Mouse (Mus musculus): Measurements from ENCODE around the gene Tmem63b. TPM values are rescaled to one million over a fixed set of nuclear protein-coding genes. Genes with fewer than 3 reads are reported as not detected.
A peak's percentile ranks its signal among the peaks of the same experiment; 100 is the strongest.

Gene Tmem63b
- polyA plus RNA-seq, 1 experiment from 2014 or later = 83.5 TPM

- Histone ChIP-seq H3K4me3 (no peak overlapping the region), H3K27ac (peak overlapping the region; percentile 62), H3K36me3 (peaks cover 29% of the 10 kb centered on the region), H3K9me3 (no peaks in the 10 kb centered on the region), H3K27me3 (ENCODE audit: insufficient read depth, poor library complexity, severe bottlenecking) (no peaks in the 10 kb centered on the region), H3K4me1 (replicated peaks) (peaks cover 31% of the 10 kb centered on the region)
- no peak for DNase-seq (ENCODE audit: low spot score)
- WGBS = 57% methylated on average over 9 of the region's 16 CpGs
Observed at GRCm38 (mm10) chr17:45700496-45701235, 14.0 kb upstream of the Tmem63b start.

GRCm38 (mm10) chr17:45699039-45699740 is 12.5 kb upstream of the Tmem63b start:
- no peak overlapping the region for H3K27ac ChIP-seq
- H3K27me3 ChIP-seq (ENCODE audit: insufficient read depth, poor library complexity, severe bottlenecking) = no peaks in the 10 kb centered on the region
- 90% methylated on average over 3 of the region's 3 CpGs for WGBS

GRCm38 (mm10) chr17:45698368-45698767 is 11.7 kb upstream of the Tmem63b start:
- H3K27me3 ChIP-seq (ENCODE audit: insufficient read depth, poor library complexity, severe bottlenecking) = no peaks in the 10 kb centered on the region

More at GRCm38 (mm10) chr17:45699039-45699740, 12.5 kb upstream of the Tmem63b start:
- peaks cover 29% of the 10 kb centered on the region for H3K36me3 ChIP-seq
- no peak overlapping the region for H3K4me3 ChIP-seq
- peaks cover 37% of the 10 kb centered on the region for H3K4me1 ChIP-seq (replicated peaks)
- DNase-seq (ENCODE audit: low spot score) = no peak
- H3K9me3 ChIP-seq = no peaks in the 10 kb centered on the region

GRCm38 (mm10) chr17:45696981-45697380 is 10.3 kb upstream of the Tmem63b start:
- Histone ChIP-seq H3K9me3 (no peaks in the 10 kb centered on the region), H3K4me1 (replicated peaks) (peaks cover 44% of the 10 kb centered on the region), H3K27me3 (ENCODE audit: insufficient read depth, poor library complexity, severe bottlenecking) (no peaks in the 10 kb centered on the region), H3K36me3 (peaks cover 29% of the 10 kb centered on the region), H3K4me3 (no peak overlapping the region), H3K27ac (no peak overlapping the region)
- 92% methylated on average over 9 of the region's 9 CpGs for WGBS
- DNase-seq (ENCODE audit: low spot score) = no peak

More at GRCm38 (mm10) chr17:45698368-45698767, 11.7 kb upstream of the Tmem63b start:
- peaks cover 45% of the 10 kb centered on the region for H3K4me1 ChIP-seq (replicated peaks)
- no peak overlapping the region for H3K27ac ChIP-seq
- H3K36me3 ChIP-seq = peaks cover 29% of the 10 kb centered on the region
- no peak for DNase-seq (ENCODE audit: low spot score)
- H3K9me3 ChIP-seq = no peaks in the 10 kb centered on the region
- no peak overlapping the region for H3K4me3 ChIP-seq
- 95% methylated on average over 6 of the region's 6 CpGs for WGBS

- Histone ChIP-seq H3K27me3 (ENCODE audit: insufficient read depth, poor library complexity, severe bottlenecking) (no peaks in the 10 kb centered on the region), H3K36me3 (peaks cover 29% of the 10 kb centered on the region), H3K4me1 (replicated peaks) (peaks cover 32% of the 10 kb centered on the region), H3K4me3 (0 out of 2 replicates have a peak overlapping the region, but pooled peaks have one; percentile 6), H3K27ac (no peak overlapping the region; the same call in 1 of the 2 replicates), H3K9me3 (no peaks in the 10 kb centered on the region)
- DNase-seq (ENCODE audit: low spot score) = no peak
- WGBS = 80% methylated on average over 23 of the region's 23 CpGs
Observed at GRCm38 (mm10) chr17:45695227-45696120, 8.8 kb upstream of the Tmem63b start.

- no peak overlapping the region for H3K27ac ChIP-seq
- 88% methylated on average over 18 of the region's 18 CpGs for WGBS
Observed at GRCm38 (mm10) chr17:45693812-45694565, 7.3 kb upstream of the Tmem63b start.

GRCm38 (mm10) chr17:45692159-45692558 is 5.5 kb upstream of the Tmem63b start:
- 79% methylated on average over 5 of the region's 5 CpGs for WGBS
- H3K27me3 ChIP-seq (ENCODE audit: insufficient read depth, poor library complexity, severe bottlenecking) = no peaks in the 10 kb centered on the region
- peaks cover 30% of the 10 kb centered on the region for H3K4me1 ChIP-seq (replicated peaks)
- H3K9me3 ChIP-seq = no peaks in the 10 kb centered on the region
- H3K4me3 ChIP-seq = no peak overlapping the region
- DNase-seq (ENCODE audit: low spot score) = no peak
- peaks cover 10% of the 10 kb centered on the region for H3K36me3 ChIP-seq
- no peak overlapping the region for H3K27ac ChIP-seq

More at GRCm38 (mm10) chr17:45693812-45694565, 7.3 kb upstream of the Tmem63b start:
- Histone ChIP-seq H3K9me3 (no peaks in the 10 kb centered on the region), H3K4me3 (no peak overlapping the region), H3K27me3 (ENCODE audit: insufficient read depth, poor library complexity, severe bottlenecking) (no peaks in the 10 kb centered on the region), H3K36me3 (peaks cover 22% of the 10 kb centered on the region), H3K4me1 (replicated peaks) (peaks cover 22% of the 10 kb centered on the region; the same call in 1 of the 2 replicates)
- DNase-seq (ENCODE audit: low spot score) = no peak

- Histone ChIP-seq H3K36me3 (no peaks in the 10 kb centered on the region; the same call in 1 of the 2 replicates), H3K4me3 (no peak overlapping the region), H3K9me3 (no peaks in the 10 kb centered on the region), H3K27me3 (ENCODE audit: insufficient read depth, poor library complexity, severe bottlenecking) (no peaks in the 10 kb centered on the region), H3K4me1 (replicated peaks) (peaks cover 43% of the 10 kb centered on the region), H3K27ac (no peak overlapping the region)
- DNase-seq (ENCODE audit: low spot score) = no peak
- 93% methylated on average over 4 of the region's 4 CpGs for WGBS
Observed at GRCm38 (mm10) chr17:45690044-45690443, 3.3 kb upstream of the Tmem63b start.

- 91% methylated on average over 9 of the region's 9 CpGs for WGBS
- H3K4me3 ChIP-seq = no peak overlapping the region
- DNase-seq (ENCODE audit: low spot score) = no peak
- no peaks in the 10 kb centered on the region for H3K27me3 ChIP-seq (ENCODE audit: insufficient read depth, poor library complexity, severe bottlenecking)
- H3K36me3 ChIP-seq = no peaks in the 10 kb centered on the region; the same call in 1 of the 2 replicates
- peaks cover 50% of the 10 kb centered on the region for H3K4me1 ChIP-seq (replicated peaks)
- H3K9me3 ChIP-seq = no peaks in the 10 kb centered on the region
- H3K27ac ChIP-seq = no peak overlapping the region
Observed at GRCm38 (mm10) chr17:45689120-45689519, 2.4 kb upstream of the Tmem63b start.

GRCm38 (mm10) chr17:45686093-45686619 is 549 bp downstream of the Tmem63b start, which contains the start of gene Mrpl14:
TSS of gene Mrpl14 (plus strand) at chr17:45686322.
- Histone ChIP-seq H3K27ac (peak within 1 kb of the TSS; percentile 94), H3K4me3 (peak within 1 kb of the TSS; percentile 72), H3K36me3 (peaks cover 12% of the 10 kb centered on the region), H3K27me3 (ENCODE audit: insufficient read depth, poor library complexity, severe bottlenecking) (no peaks in the 10 kb centered on the region), H3K4me1 (replicated peaks) (peaks cover 44% of the 10 kb centered on the region), H3K9me3 (no peaks in the 10 kb centered on the region)
- DNase-seq (ENCODE audit: low spot score) = peak; percentile 92
- under 1% methylated on average over 42 of the region's 50 CpGs for WGBS

GRCm38 (mm10) chr17:45685171-45686092 is 1.3 kb downstream of the Tmem63b start:
- Histone ChIP-seq H3K4me3 (peak overlapping the region; percentile 72), H3K27me3 (ENCODE audit: insufficient read depth, poor library complexity, severe bottlenecking) (no peaks in the 10 kb centered on the region), H3K36me3 (peaks cover 12% of the 10 kb centered on the region), H3K27ac (peak overlapping the region; percentile 94), H3K9me3 (no peaks in the 10 kb centered on the region), H3K4me1 (replicated peaks) (peaks cover 51% of the 10 kb centered on the region)
- WGBS = under 1% methylated on average over 58 of the region's 58 CpGs
- DNase-seq (ENCODE audit: low spot score) = peak; percentile 72
